Mouse (Mus musculus) lung, postnatal 0 days (tissue): Measurements from ENCODE around the gene Mapre3.

Source experiments
- CTCF ChIP-seq: IDR thresholded peaks from 2 replicates; pipeline ENCODE4 v1.5.1; 2016; ENCODE audit warnings: antibody characterized with exemption, mild to moderate bottlenecking
- EP300 ChIP-seq: IDR thresholded peaks from 2 replicates; pipeline ENCODE4 v1.6.1; 2016; ENCODE audit warnings: antibody characterized with exemption, mild to moderate bottlenecking, control low read depth

- TF ChIP-seq EP300 = no peak
- TF ChIP-seq CTCF = no peak
These were observed 17.0 kb upstream of the Mapre3 start for GRCm38 (mm10) chr5:30797482-30797881.
